Mouse (Mus musculus) lung, adult 2 months (tissue): ENCODE results near the gene Prkcg.

Experiments
- CTCF ChIP-seq: fragments of 200-500 bp; IDR thresholded peaks from 2 replicates; pipeline ENCODE4 v1.5.1; 2011; ENCODE audit warnings: mild to moderate bottlenecking, low read length, control low read depth; ENCODE audit not compliant: insufficient read depth
- POLR2A ChIP-seq: fragments of 200-500 bp; IDR thresholded peaks from 2 replicates; pipeline ENCODE4 v1.6.1; 2011; ENCODE audit warnings: low read depth, mild to moderate bottlenecking, control low read depth, low read length, borderline replicate concordance; ENCODE audit errors: extremely low read depth

DNA sequence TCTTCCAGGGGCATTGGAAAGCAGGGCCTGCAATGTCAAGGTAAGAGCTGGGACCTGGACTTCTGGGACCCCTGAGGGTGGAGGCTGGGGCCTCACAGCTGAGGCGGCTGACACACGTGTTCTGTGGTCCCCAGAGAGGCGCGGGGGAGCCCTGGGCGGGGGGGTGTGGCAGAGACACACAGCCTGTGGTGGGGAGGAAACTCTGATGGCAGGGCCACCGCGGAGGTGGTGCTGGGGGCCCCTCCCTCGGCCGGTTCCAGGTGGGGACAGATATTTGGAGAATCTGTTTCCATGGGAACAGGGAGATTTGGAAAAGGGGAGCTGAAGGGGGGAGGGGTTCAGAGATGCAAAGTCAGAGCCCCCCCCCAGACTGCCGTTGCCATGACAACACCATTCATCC lies 15.3 kb downstream of the Prkcg start:
- no peak for TF ChIP-seq CTCF
- no peak for TF ChIP-seq POLR2A
